Comparison of ENCODE assay signal across 8 mouse cellular contexts in genomic region chr5:49370543-49371076, GRCm38 (mm10).
DNase-seq lines count a peak whose midpoint lies in the region; ATAC-seq lines count a peak whose summit lies in the region.

No protein-coding gene starts in this region.

- 54% methylated on average over 3 of the region's 3 CpGs for WGBS in forebrain, embryonic 11.5 days
- 60% methylated on average over 3 of the region's 3 CpGs for WGBS in forebrain, embryonic 10.5 days
- WGBS in midbrain, embryonic 11.5 days = 46% methylated on average over 3 of the region's 3 CpGs
- WGBS in midbrain, embryonic 10.5 days = 54% methylated on average over 3 of the region's 3 CpGs

- H3K9ac ChIP-seq in forebrain, embryonic 11.5 days (ENCODE audit: low read length) = no peak overlapping the region
- no peak overlapping the region for H3K9ac ChIP-seq in midbrain, embryonic 11.5 days (ENCODE audit: low read length)

- no peaks in the 10 kb centered on the region for H3K36me3 ChIP-seq in forebrain, embryonic 11.5 days (ENCODE audit: control insufficient read depth, insufficient read depth, low read length)
- no peaks in the 10 kb centered on the region for H3K36me3 ChIP-seq in forebrain, embryonic 10.5 days (replicated peaks)
- no peaks in the 10 kb centered on the region for H3K36me3 ChIP-seq in midbrain, embryonic 11.5 days (ENCODE audit: control insufficient read depth, insufficient read depth, low read length)
- no peaks in the 10 kb centered on the region for H3K36me3 ChIP-seq in midbrain, embryonic 10.5 days

- no peak overlapping the region for H3K27ac ChIP-seq in forebrain, embryonic 11.5 days (ENCODE audit: low read depth, low read length)
- no peak overlapping the region for H3K27ac ChIP-seq in forebrain, embryonic 10.5 days
- no peak overlapping the region for H3K27ac ChIP-seq in midbrain, embryonic 11.5 days (ENCODE audit: low read depth, low read length)
- H3K27ac ChIP-seq in midbrain, embryonic 10.5 days (replicated peaks) = no peak overlapping the region

- no peak for DNase-seq in forebrain, embryonic 11.5 days (ENCODE audit: low spot score)
- DNase-seq in forebrain, embryonic 10.5 days (ENCODE audit: extremely low spot score, low spot score) = no peak
- DNase-seq in midbrain, embryonic 11.5 days (ENCODE audit: low spot score, missing footprints) = peak; percentile 93
- DNase-seq in midbrain, embryonic 10.5 days (ENCODE audit: low spot score) = no peak
- DNase-seq in embryo, embryonic 11.5 days (ENCODE audit: low read depth, low spot score) = peak; percentile 17
- peak; percentile 82 for DNase-seq in retina, embryonic 14.5 days (ENCODE audit: low spot score)
- DNase-seq in spleen, postnatal 36 days (ENCODE audit: low spot score in 2 of 2) = no peak
- DNase-seq in urinary bladder, adult 18-20 months (ENCODE audit: low spot score in 2 of 2) = no peak

- H3K27me3 ChIP-seq in forebrain, embryonic 11.5 days (ENCODE audit: control insufficient read depth, insufficient read depth, low read length) = no peaks in the 10 kb centered on the region
- H3K27me3 ChIP-seq in forebrain, embryonic 10.5 days (ENCODE audit: poor library complexity, severe bottlenecking) = no peaks in the 10 kb centered on the region
- H3K27me3 ChIP-seq in midbrain, embryonic 11.5 days (ENCODE audit: control insufficient read depth, insufficient read depth, low read length) = no peaks in the 10 kb centered on the region
- H3K27me3 ChIP-seq in midbrain, embryonic 10.5 days (ENCODE audit: low read depth, poor library complexity, severe bottlenecking) = no peaks in the 10 kb centered on the region

- H3K9me3 ChIP-seq in forebrain, embryonic 11.5 days (ENCODE audit: control insufficient read depth, low read length) = no peaks in the 10 kb centered on the region
- H3K9me3 ChIP-seq in forebrain, embryonic 10.5 days = no peaks in the 10 kb centered on the region
- H3K9me3 ChIP-seq in midbrain, embryonic 11.5 days (ENCODE audit: control insufficient read depth, low read length) = no peaks in the 10 kb centered on the region
- H3K9me3 ChIP-seq in midbrain, embryonic 10.5 days (replicated peaks) = no peaks in the 10 kb centered on the region

- no peak overlapping the region for H3K4me3 ChIP-seq in forebrain, embryonic 11.5 days (ENCODE audit: low read depth, low read length)
- H3K4me3 ChIP-seq in forebrain, embryonic 10.5 days = no peak overlapping the region
- no peak overlapping the region for H3K4me3 ChIP-seq in midbrain, embryonic 11.5 days (ENCODE audit: low read depth, low read length)
- H3K4me3 ChIP-seq in midbrain, embryonic 10.5 days = no peak overlapping the region

- no peak overlapping the region for H3K4me2 ChIP-seq in forebrain, embryonic 11.5 days (ENCODE audit: low read depth, low read length, severe bottlenecking)
- H3K4me2 ChIP-seq in midbrain, embryonic 11.5 days = no peak overlapping the region

- ATAC-seq in forebrain, embryonic 11.5 days (replicated peaks; ENCODE audit: low FRiP score) = 0 out of 2 replicates have a peak, but pooled peaks have one; percentile 29
- ATAC-seq in midbrain, embryonic 11.5 days (ENCODE audit: low FRiP score) = peak; percentile 51; the same call in 1 of the 2 replicates

- no peaks in the 10 kb centered on the region for H3K4me1 ChIP-seq in forebrain, embryonic 11.5 days (replicated peaks; ENCODE audit: control insufficient read depth, insufficient read depth, low read length)
- H3K4me1 ChIP-seq in forebrain, embryonic 10.5 days = no peaks in the 10 kb centered on the region
- no peaks in the 10 kb centered on the region for H3K4me1 ChIP-seq in midbrain, embryonic 11.5 days (ENCODE audit: control insufficient read depth, insufficient read depth, low read length)
- no peaks in the 10 kb centered on the region for H3K4me1 ChIP-seq in midbrain, embryonic 10.5 days

Comparison
In these comparisons a context has a peak if more than half of its experiments do, and no peak if none do; other contexts are left out.
1. DNase-seq: peak in midbrain, embryonic 11.5 days (single experiment), embryo, embryonic 11.5 days (single experiment) and retina, embryonic 14.5 days (single experiment); none in forebrain, embryonic 11.5 days (single experiment), forebrain, embryonic 10.5 days (single experiment), midbrain, embryonic 10.5 days (single experiment), spleen, postnatal 36 days (0 of 2) and urinary bladder, adult 18-20 months (0 of 2).